Mouse (Mus musculus) megakaryocyte, embryonic 14.5 days (primary cell): ENCODE measurements around the gene Kif26b. TPM values are rescaled to one million over a fixed set of nuclear protein-coding genes. Genes with fewer than 3 reads are reported as not detected.

ENCODE experiments used
- H3K27me3 ChIP-seq: replicated peaks from 2 replicates; pipeline ENCODE3; 2012; ENCODE audit warnings: inconsistent platforms
- H3K36me3 ChIP-seq: replicated peaks from 2 replicates; pipeline ENCODE3; 2012; ENCODE audit warnings: low read length, inconsistent platforms, mixed read lengths
- H3K4me1 ChIP-seq: 2 replicates; pipeline ENCODE4 v1.6.1; 2012; ENCODE audit warnings: inconsistent platforms
- H3K4me3 ChIP-seq: replicated peaks from 2 replicates; pipeline ENCODE3; 2012; ENCODE audit warnings: moderate library complexity, mild to moderate bottlenecking, inconsistent platforms
- H3K9me3 ChIP-seq: 2 replicates; pipeline ENCODE4 v1.6.1; 2012; ENCODE audit warnings: inconsistent platforms
- FLI1 ChIP-seq: IDR thresholded peaks from 2 replicates; pipeline ENCODE4 v1.6.1; 2012; ENCODE audit warnings: low read length, inconsistent platforms, mixed read lengths
- GATA1 ChIP-seq: IDR thresholded peaks from 3 replicates; pipeline ENCODE4 v1.6.1; 2012; ENCODE audit warnings: mixed read lengths, low read length, inconsistent platforms, borderline replicate concordance
- polyA plus RNA-seq: library from polyadenylated mRNA; stranded (reverse); fragments of >175 nt; gene quantifications from 2 replicates; pipeline ENCODE4 v1.2.3, GENCODE M21; 2012; ENCODE audit warnings: low replicate concordance; ENCODE audit not compliant: insufficient read depth

Gene Kif26b
- polyA plus RNA-seq, 1 experiment = not detected

DNA sequence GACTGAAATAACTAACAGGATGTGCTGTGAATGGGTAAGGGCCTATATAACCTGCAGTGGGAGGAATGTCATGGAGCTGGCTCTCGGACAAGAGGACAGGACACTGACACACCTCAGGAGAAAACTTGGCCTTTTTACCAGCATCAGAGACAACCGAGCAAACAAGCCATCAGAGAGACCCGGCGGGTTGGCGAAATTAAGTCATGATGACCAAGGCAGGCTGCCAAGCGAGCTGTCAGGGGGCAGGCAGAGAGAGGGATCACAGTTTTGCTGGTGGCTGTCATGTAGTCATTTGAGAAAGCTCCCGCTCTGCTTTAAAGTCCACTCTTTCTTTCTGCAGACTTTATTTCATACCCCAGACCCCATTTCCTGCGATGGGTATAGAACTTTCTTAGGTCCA, 27.3 kb downstream of the Kif26b start:
- no peaks in the 10 kb centered on the region for H3K4me1 ChIP-seq
- no peaks in the 10 kb centered on the region for H3K36me3 ChIP-seq
- TF ChIP-seq GATA1 = no peak
- no peak for TF ChIP-seq FLI1
- peaks cover 3% of the 10 kb centered on the region for H3K27me3 ChIP-seq
- H3K4me3 ChIP-seq = no peak overlapping the region
- H3K9me3 ChIP-seq = peaks cover 25% of the 10 kb centered on the region

DNA sequence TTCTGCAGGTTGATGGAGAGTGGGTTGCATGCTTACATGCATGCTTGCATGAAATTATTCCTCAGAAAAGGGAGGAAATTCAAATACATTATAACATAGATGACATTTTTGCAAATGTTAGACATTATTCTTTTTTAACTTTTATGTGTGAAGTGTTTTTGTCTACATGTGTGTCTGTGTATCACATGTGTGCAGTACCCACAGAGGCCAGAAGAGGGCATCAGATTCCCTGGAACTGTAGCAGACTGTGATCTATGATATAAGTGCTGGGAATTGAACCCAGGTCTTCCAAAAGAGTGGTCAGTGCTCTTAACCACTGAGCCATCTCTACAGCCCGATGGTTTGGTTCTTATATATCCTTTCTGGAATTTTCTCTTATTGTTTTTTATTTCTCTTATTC, 31.1 kb downstream of the Kif26b start:
- Histone ChIP-seq H3K27me3 (no peaks in the 10 kb centered on the region), H3K9me3 (peaks cover 25% of the 10 kb centered on the region), H3K4me3 (no peak overlapping the region), H3K36me3 (no peaks in the 10 kb centered on the region), H3K4me1 (no peaks in the 10 kb centered on the region)
- TF ChIP-seq GATA1 = no peak
- TF ChIP-seq FLI1 = no peak

DNA sequence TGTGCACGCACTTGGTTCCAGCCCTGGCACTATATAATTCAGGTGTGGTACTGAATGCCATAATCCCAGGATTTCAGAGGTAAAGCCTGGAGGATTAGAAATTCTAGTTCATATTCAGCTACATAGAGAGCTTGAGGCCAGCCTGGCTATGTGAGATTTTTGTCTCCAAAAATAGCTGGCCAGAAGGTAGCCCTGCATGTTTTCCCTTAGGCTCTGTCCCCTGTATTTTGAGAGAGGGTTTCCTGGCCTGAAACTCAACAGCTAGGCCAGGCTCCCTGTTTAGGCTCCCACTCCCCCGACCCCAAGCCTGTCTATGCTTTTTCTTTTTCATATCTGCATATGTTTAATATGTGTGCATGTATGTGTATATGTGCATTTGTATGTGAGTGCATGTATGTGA, 34.9 kb downstream of the Kif26b start:
- no peak for TF ChIP-seq GATA1
- TF ChIP-seq FLI1 = no peak
- no peak overlapping the region for H3K4me3 ChIP-seq

DNA sequence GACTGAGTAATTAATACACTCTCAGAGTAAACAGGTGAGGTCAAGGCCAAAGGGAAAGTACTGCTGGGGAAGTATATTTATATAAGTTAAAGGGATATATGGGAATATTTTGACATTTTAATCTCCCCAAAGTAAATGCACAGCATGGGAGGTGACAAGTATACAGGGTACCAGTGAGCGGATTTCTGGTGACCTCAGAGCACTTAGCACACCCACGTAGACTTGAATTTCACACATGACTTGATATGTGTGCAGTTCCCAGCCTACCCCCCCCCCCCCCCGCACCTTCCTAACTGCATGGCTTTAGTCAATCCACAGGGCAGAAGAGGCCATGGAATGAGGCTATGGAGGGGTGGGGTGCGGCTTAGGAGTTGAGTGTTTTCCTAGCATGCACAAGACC, 35.9 kb downstream of the Kif26b start:
- Histone ChIP-seq H3K4me3 (no peak overlapping the region), H3K27me3 (no peaks in the 10 kb centered on the region), H3K4me1 (no peaks in the 10 kb centered on the region), H3K36me3 (no peaks in the 10 kb centered on the region), H3K9me3 (peaks cover 11% of the 10 kb centered on the region)
- TF ChIP-seq FLI1 (no peak), GATA1 (no peak)

More for the DNA sequence above, 34.9 kb downstream of the Kif26b start:
- Histone ChIP-seq H3K9me3 (peaks cover 19% of the 10 kb centered on the region), H3K4me1 (no peaks in the 10 kb centered on the region), H3K27me3 (no peaks in the 10 kb centered on the region), H3K36me3 (no peaks in the 10 kb centered on the region)

DNA sequence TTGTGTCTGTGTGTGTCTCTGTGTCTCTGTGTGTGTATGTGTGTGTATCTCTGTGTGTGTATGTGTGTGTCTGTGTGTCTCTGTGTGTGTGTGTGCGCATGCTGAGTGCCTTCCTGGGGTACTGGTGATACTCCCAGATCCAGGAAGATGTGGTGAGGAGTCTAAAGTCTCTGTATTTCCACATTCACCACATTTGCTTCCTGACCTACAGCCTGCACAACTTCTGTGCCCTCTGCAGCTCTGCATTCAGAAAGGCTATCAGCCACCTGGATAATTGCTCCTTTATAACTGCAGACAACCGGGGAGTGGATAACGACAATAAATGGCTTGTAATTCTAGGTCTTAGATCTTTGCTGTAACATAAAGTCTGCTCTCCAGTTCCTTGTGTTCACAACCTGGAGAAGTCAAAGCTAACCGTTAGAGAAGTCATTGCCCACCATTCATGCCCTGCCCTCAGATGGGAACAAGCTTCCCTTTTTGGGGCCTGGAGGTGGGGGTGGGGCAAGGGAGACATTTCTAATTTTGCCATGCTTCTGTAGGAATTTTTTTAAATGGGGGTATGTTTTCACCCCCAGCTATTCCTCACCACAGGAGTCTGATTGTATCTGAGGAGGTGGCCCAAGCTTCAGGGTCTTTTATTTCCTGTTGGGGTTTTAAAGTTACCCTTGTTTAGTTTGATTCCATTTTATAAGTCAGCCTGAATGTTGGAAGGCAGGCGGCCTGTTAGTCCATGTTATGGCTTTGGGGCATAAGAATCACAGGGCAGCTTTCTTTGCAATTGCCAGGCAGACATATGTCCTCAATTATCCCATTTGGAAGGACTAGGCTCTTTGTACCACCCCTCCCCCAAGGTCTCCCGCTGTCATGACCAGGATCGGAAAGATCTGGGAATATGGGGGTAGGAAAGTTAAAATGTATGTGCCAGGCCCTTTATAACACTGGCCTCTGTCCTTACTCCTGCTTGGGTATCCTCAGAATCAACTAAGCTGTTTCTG, 39.9 kb downstream of the Kif26b start:
- Histone ChIP-seq H3K27me3 (peaks cover 2% of the 10 kb centered on the region), H3K36me3 (no peaks in the 10 kb centered on the region), H3K9me3 (peaks cover 2% of the 10 kb centered on the region; the same call in 1 of the 2 replicates), H3K4me1 (no peaks in the 10 kb centered on the region), H3K4me3 (no peak overlapping the region)
- TF ChIP-seq GATA1 = no peak
- TF ChIP-seq FLI1 = no peak

DNA sequence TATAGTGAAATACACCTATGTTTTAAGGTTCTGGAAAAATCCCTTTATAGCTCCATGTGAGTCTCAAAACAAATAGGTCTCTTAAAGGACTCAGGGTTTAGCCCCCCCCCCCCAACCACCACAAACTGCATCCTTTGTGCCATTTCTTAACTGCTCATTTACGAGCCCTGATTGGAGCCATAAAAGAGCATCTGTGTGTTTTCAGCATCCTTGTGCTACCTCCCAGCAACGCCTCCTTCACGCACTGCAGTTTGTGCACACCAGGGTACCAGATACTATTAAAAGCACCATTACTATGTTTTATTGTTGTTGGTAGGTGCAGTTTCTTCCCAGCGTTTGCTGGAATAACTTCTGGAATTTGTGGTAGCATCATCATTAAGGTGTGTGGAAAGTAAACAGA, 42.1 kb downstream of the Kif26b start:
- no peak for TF ChIP-seq GATA1
- no peak for TF ChIP-seq FLI1
- H3K4me3 ChIP-seq = no peak overlapping the region
- peaks cover 2% of the 10 kb centered on the region for H3K27me3 ChIP-seq
- H3K36me3 ChIP-seq = no peaks in the 10 kb centered on the region
- peaks cover 20% of the 10 kb centered on the region for H3K9me3 ChIP-seq
- no peaks in the 10 kb centered on the region for H3K4me1 ChIP-seq

DNA sequence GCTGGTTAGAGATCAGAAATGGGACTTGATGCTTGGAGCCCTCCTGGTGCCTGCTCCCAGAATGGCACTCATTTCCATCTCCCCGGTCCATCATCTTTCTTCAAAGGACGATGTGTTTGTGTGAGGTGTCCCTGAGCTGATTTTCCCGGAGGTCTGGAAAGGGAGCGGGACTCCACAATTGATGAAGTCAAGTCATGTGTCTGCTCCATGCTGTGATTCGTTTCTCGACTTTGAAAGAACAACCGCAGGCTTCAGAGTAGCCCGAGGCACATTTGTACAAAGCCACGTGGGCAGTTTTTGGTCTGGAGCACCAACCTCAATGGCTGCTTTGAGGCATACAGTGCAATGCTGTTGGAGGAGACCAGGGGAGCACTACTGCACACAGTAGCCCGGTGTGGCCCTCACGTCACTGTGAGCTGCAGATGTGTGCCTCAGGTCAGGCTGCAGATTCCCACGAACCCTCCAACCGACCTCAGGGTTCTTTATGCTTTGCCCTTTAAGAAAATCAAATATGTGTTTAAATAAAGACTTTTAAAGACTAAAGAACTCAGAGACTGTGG, 43.0 kb downstream of the Kif26b start:
- Histone ChIP-seq H3K9me3 (peaks cover 28% of the 10 kb centered on the region), H3K4me3 (no peak overlapping the region), H3K27me3 (peaks cover 2% of the 10 kb centered on the region), H3K4me1 (no peaks in the 10 kb centered on the region), H3K36me3 (no peaks in the 10 kb centered on the region)
- TF ChIP-seq GATA1 = no peak

DNA sequence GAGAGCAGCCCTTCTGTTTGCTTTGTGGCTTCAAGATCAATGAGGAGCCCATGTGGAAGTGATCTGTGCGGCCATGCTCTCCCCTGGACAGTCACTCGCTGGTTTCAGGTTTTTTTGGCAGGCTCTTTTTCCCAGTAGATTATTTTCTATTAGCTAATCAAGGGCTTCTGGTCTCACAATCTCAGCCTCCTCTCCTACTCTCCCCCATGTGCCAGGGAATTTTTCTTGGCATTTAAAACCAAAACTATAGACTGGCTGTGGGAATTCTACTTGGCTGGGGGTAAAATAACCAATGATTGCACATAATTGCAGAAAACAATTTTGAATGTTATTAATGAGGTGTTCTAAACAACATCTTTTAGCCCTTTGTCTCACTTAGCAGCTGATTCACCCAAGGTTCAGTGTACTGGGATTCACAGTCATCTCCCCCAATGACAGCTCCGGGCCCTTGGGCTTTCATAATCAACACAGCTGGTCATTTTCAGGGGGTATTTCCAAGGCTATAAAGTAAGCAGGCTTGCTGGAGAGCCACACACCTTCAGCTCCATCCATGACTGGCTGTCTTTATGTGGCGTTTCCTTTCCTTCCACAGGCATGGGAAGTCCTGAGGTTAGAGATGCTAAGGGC, 44.6 kb downstream of the Kif26b start:
- peaks cover 34% of the 10 kb centered on the region for H3K9me3 ChIP-seq
- TF ChIP-seq GATA1 (no peak), FLI1 (no peak)
- peaks cover 2% of the 10 kb centered on the region for H3K27me3 ChIP-seq
- H3K36me3 ChIP-seq = no peaks in the 10 kb centered on the region
- H3K4me3 ChIP-seq = no peak overlapping the region
- no peaks in the 10 kb centered on the region for H3K4me1 ChIP-seq

DNA sequence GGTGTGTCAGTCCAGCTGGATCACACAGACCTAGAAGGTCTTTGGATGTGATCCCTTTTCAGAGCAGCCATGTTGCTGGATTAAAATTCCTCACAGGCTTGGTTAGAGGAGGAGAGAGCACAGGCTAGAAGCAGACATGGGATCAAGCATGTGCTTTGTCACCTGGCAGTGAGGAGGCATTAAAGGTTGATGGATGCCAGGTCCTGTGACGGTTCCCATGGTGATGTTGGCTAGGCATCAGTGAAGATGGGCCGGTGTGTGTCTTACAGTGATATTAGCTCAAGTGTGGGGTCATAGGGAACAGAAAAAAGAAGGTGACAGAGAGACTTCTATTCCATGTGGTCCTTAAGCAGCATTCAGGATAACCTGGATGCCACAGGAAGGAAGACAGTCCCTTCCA, 46.8 kb downstream of the Kif26b start:
- H3K4me1 ChIP-seq = no peaks in the 10 kb centered on the region
- peaks cover 48% of the 10 kb centered on the region for H3K9me3 ChIP-seq
- H3K27me3 ChIP-seq = peaks cover 2% of the 10 kb centered on the region
- H3K4me3 ChIP-seq = no peak overlapping the region
- no peaks in the 10 kb centered on the region for H3K36me3 ChIP-seq
- TF ChIP-seq GATA1 = no peak
- no peak for TF ChIP-seq FLI1

DNA sequence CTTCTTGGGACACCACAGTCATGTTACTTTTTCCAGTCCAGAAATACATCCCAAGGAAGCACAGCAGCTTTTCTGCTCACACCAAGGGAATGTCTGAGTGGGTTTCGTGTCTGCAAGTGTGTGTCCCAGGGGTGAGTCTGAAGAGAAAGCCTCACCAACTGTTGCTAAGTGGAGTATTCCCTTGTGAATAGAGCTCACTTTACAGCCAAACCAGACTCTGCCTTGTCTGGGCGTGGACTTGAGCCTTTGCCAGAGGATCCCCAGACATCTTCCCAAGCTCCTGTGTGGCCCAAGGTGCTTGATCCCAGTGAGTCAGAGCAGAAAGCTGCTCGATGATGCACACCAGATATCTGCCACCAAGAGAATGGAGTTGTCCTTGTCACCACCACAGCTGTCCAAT, 48.0 kb downstream of the Kif26b start:
- Histone ChIP-seq H3K4me1 (no peaks in the 10 kb centered on the region), H3K9me3 (peaks cover 56% of the 10 kb centered on the region), H3K4me3 (no peak overlapping the region), H3K36me3 (no peaks in the 10 kb centered on the region), H3K27me3 (peaks cover 2% of the 10 kb centered on the region)
- TF ChIP-seq FLI1 (no peak), GATA1 (no peak)
